Mouse (Mus musculus): ENCODE measurements around the gene Hs6st3. TPM values are rescaled to one million over a fixed set of nuclear protein-coding genes. Genes with fewer than 3 reads are reported as not detected.

The Hs6st3 gene
- total and polyA plus RNA-seq, 3 experiments = not detected

DNA sequence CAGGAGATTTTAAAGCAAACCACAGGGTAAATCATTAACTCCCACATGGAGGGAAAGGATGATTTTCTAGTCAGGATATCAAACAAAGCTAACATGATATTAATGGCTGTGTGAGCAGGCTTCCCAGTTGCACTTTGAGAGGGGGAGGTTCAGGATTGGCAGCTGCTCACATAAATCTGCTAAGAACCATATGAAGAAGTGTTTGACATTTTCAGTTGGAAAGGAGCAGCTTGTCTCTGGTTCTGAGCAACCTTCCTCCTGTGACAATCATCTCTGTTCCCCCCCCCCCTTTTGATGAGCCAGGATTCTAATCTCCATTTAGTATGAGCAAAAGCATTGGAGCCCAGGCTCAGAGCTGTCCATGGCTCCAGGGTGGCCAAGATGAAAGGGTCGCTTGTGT lies 643.0 kb downstream of the Hs6st3 start:
- in situ Hi-C loops (cut with MboI; ENCODE audit: low pct_ligation_motif_present, low pct_unique_long_range_greater_than_20kb, low sequenced_read_pairs) = no loop called here
- H3K9ac ChIP-seq (ENCODE audit: insufficient read depth, low read depth) = no peak overlapping the region
- no peak overlapping the region for H3K4me2 ChIP-seq (ENCODE audit: insufficient read depth, low read depth, poor library complexity, severe bottlenecking)
- no peaks in the 10 kb centered on the region for H3K36me3 ChIP-seq (replicated peaks in 1 of 2; ENCODE audit: control insufficient read depth in 1 of 2, insufficient read depth in 1 of 2, low read length in 1 of 2)
- dilution Hi-C loops (cut with MboI; ENCODE audit: extremely low pct_ligation_motif_present, extremely low pct_unique_long_range_greater_than_20kb, low sequenced_read_pairs) = no loop called here
- no peaks in the 10 kb centered on the region for H3K79me2 ChIP-seq (replicated peaks; ENCODE audit: control insufficient read depth, extremely low read depth, insufficient read depth, poor library complexity, severe bottlenecking)
- H3K27me3 ChIP-seq (replicated peaks) = no peaks in the 10 kb centered on the region
- TF ChIP-seq SIN3A (IDR thresholded peaks at IDR 0.05; ENCODE audit: low read length) = no peak
- TF ChIP-seq USF1 (IDR thresholded peaks at IDR 0.05; ENCODE audit: low read depth, low read length) = no peak
- no peak for TF ChIP-seq ETS1 (conservative IDR thresholded peaks at IDR 0.05; ENCODE audit: low read depth, low read length)
- TF ChIP-seq MAZ (IDR thresholded peaks at IDR 0.05; ENCODE audit: low read depth, low read length) = no peak
- no peak for TF ChIP-seq NELFE (IDR thresholded peaks at IDR 0.05; ENCODE audit: low read depth, low read length)
- no peak for TF ChIP-seq KAT2A (IDR thresholded peaks at IDR 0.05; ENCODE audit: insufficient replicate concordance, low read length)
- TF ChIP-seq SMC3 (IDR thresholded peaks at IDR 0.05; ENCODE audit: low read depth, low read length) = no peak
- TF ChIP-seq MYC (IDR thresholded peaks at IDR 0.05; ENCODE audit: low read depth, low read length) = no peak
- TF ChIP-seq ZC3H11A (IDR thresholded peaks at IDR 0.05; ENCODE audit: low read depth, low read length) = no peak
- no peak for TF ChIP-seq JUN (IDR thresholded peaks at IDR 0.05; ENCODE audit: insufficient read depth, low read depth, low read length)
- TF ChIP-seq MAFK (IDR thresholded peaks at IDR 0.05; ENCODE audit: insufficient replicate concordance, low read length) = no peak
- TF ChIP-seq ELF1 (IDR thresholded peaks at IDR 0.05; ENCODE audit: low read depth, low read length) = no peak
- no peak for TF ChIP-seq GABPA (IDR thresholded peaks at IDR 0.05; ENCODE audit: insufficient replicate concordance, low read depth, low read length)
- TF ChIP-seq USF2 (conservative IDR thresholded peaks at IDR 0.05; ENCODE audit: low read depth, low read length) = no peak
- TF ChIP-seq POLR2AphosphoS2 (IDR thresholded peaks at IDR 0.05; ENCODE audit: low read depth, low read length) = no peak
- no peak for TF ChIP-seq BHLHE40 (IDR thresholded peaks at IDR 0.05; ENCODE audit: low read depth, low read length)
- TF ChIP-seq EP300 (IDR thresholded peaks at IDR 0.05; ENCODE audit: low read length) = no peak
- H3K9me3 ChIP-seq (replicated peaks; ENCODE audit: low read length) = peaks cover 34% of the 10 kb centered on the region
- H3K4me1 ChIP-seq (ENCODE audit: control insufficient read depth in 1 of 2, insufficient read depth in 2 of 2) = no peaks in the 10 kb centered on the region
- H3K4me3 ChIP-seq (replicated peaks in 1 of 3; ENCODE audit: low read depth in 2 of 3, low read length in 2 of 3, poor library complexity in 1 of 3) = no peak overlapping the region
- H3K27ac ChIP-seq (ENCODE audit: insufficient read depth, low read depth) = no peak overlapping the region
- DNase-seq (ENCODE audit: extremely low read depth) = no peak

DNA sequence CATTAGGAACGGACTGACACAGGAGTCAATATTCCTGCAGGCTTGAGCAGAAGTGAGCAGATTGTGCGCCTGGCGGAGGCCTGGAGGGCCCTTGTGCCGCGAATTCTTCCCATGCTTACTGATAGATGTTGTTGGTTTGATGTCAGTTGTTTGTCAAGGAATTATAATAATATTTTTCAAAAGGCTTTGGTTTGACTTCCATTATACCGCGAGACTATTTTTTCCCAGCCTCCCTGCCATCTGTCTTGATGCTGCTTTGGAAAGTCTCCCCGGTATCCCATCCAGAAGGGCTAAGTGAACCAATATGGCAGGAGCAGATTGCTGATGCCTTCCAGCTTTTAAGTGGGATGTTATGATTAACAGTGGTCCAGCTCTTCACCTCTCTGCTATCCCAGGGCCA lies 651.3 kb downstream of the Hs6st3 start:
- dilution Hi-C loops (cut with MboI; ENCODE audit: extremely low pct_ligation_motif_present, extremely low pct_unique_long_range_greater_than_20kb, low sequenced_read_pairs) = no loop called here
- no peak overlapping the region for H3K9ac ChIP-seq (ENCODE audit: insufficient read depth, low read depth)
- TF ChIP-seq SIN3A (IDR thresholded peaks at IDR 0.05; ENCODE audit: low read length) = no peak
- no peak for TF ChIP-seq E2F4 (IDR thresholded peaks at IDR 0.05; ENCODE audit: insufficient replicate concordance, low read depth, low read length)
- no peak for TF ChIP-seq NELFE (IDR thresholded peaks at IDR 0.05; ENCODE audit: low read depth, low read length)
- no peak for TF ChIP-seq EP300 (IDR thresholded peaks at IDR 0.05; ENCODE audit: low read length)
- TF ChIP-seq ZKSCAN1 (IDR thresholded peaks at IDR 0.05; ENCODE audit: borderline replicate concordance, low read depth, low read length) = no peak
- TF ChIP-seq GABPA (IDR thresholded peaks at IDR 0.05; ENCODE audit: insufficient replicate concordance, low read depth, low read length) = no peak
- no peak for TF ChIP-seq IRF4 (IDR thresholded peaks at IDR 0.05; ENCODE audit: low read depth, low read length)
- TF ChIP-seq RAD21 (IDR thresholded peaks at IDR 0.05; ENCODE audit: low read depth, low read length) = no peak
- no peak for TF ChIP-seq CHD2 (IDR thresholded peaks at IDR 0.05; ENCODE audit: low read length)
- TF ChIP-seq HCFC1 (IDR thresholded peaks at IDR 0.05; ENCODE audit: low read depth, low read length) = no peak
- no peak for TF ChIP-seq NRF1 (IDR thresholded peaks at IDR 0.05; ENCODE audit: low read depth, low read length)
- TF ChIP-seq MYC (IDR thresholded peaks at IDR 0.05; ENCODE audit: low read depth, low read length) = no peak
- TF ChIP-seq KAT2A (IDR thresholded peaks at IDR 0.05; ENCODE audit: insufficient replicate concordance, low read length) = no peak
- TF ChIP-seq USF2 (conservative IDR thresholded peaks at IDR 0.05; ENCODE audit: low read depth, low read length) = no peak
- no peak for TF ChIP-seq MAZ (IDR thresholded peaks at IDR 0.05; ENCODE audit: low read depth, low read length)
- TF ChIP-seq MAFK (IDR thresholded peaks at IDR 0.05; ENCODE audit: insufficient replicate concordance, low read length) = no peak
- no peak for TF ChIP-seq ZMIZ1 (IDR thresholded peaks at IDR 0.05; ENCODE audit: low read depth, low read length)
- H3K79me2 ChIP-seq (replicated peaks; ENCODE audit: control insufficient read depth, extremely low read depth, insufficient read depth, poor library complexity, severe bottlenecking) = no peaks in the 10 kb centered on the region
- no peak for DNase-seq (ENCODE audit: extremely low read depth)
- H3K4me1 ChIP-seq (ENCODE audit: control insufficient read depth in 1 of 2, insufficient read depth in 2 of 2) = no peaks in the 10 kb centered on the region
- in situ Hi-C loops (cut with MboI; ENCODE audit: low pct_ligation_motif_present, low pct_unique_long_range_greater_than_20kb, low sequenced_read_pairs) = no loop called here
- H3K9me3 ChIP-seq (replicated peaks; ENCODE audit: low read length) = peaks cover 33% of the 10 kb centered on the region
- no peak overlapping the region for H3K4me2 ChIP-seq (ENCODE audit: insufficient read depth, low read depth, poor library complexity, severe bottlenecking)
- no peaks in the 10 kb centered on the region for H3K36me3 ChIP-seq (replicated peaks in 1 of 2; ENCODE audit: control insufficient read depth in 1 of 2, insufficient read depth in 1 of 2, low read length in 1 of 2)
- H3K27me3 ChIP-seq (replicated peaks) = no peaks in the 10 kb centered on the region
- no peak overlapping the region for H3K27ac ChIP-seq (ENCODE audit: insufficient read depth, low read depth)
- no peak overlapping the region for H3K4me3 ChIP-seq (replicated peaks in 1 of 3; ENCODE audit: low read depth in 2 of 3, low read length in 2 of 3, poor library complexity in 1 of 3)
